Mouse (Mus musculus): ENCODE data around the gene Rhcg. TPM values are rescaled to one million over a fixed set of nuclear protein-coding genes. Genes with fewer than 3 reads are reported as not detected.

Gene Rhcg
- polyA plus RNA-seq, 1 experiment from 2014 or later: not detected

- ATAC-seq (replicated peaks; ENCODE audit: insufficient number of reproducible peaks, low FRiP score, low TSS enrichment): no peak
- Histone ChIP-seq H3K9ac (ENCODE audit: low read depth, low read length) (no peak overlapping the region), H3K27me3 (ENCODE audit: control insufficient read depth, insufficient read depth, low read length) (peaks cover 54% of the 10 kb centered on the region), H3K4me1 (ENCODE audit: control insufficient read depth, insufficient read depth, low read length) (peaks cover 5% of the 10 kb centered on the region), H3K4me2 (no peak overlapping the region), H3K36me3 (ENCODE audit: control insufficient read depth, insufficient read depth, low read length) (no peaks in the 10 kb centered on the region), H3K9me3 (replicated peaks; ENCODE audit: control insufficient read depth, low read length) (no peaks in the 10 kb centered on the region), H3K4me3 (ENCODE audit: low read depth, low read length) (no peak overlapping the region), H3K27ac (ENCODE audit: low read depth, low read length) (no peak overlapping the region)
- WGBS (ENCODE audit: insufficient replicate concordance): 62% methylated on average over 19 of the region's 19 CpGs
These were observed 45.2 kb downstream of the Rhcg start for GRCm38 (mm10) chr7:79572191-79572818.

- Histone ChIP-seq H3K4me1 (ENCODE audit: control insufficient read depth, insufficient read depth, low read length) (no peaks in the 10 kb centered on the region), H3K4me2 (no peak overlapping the region)
- WGBS (ENCODE audit: insufficient replicate concordance): 43% methylated on average over 4 of the region's 4 CpGs
These were observed 48.4 kb downstream of the Rhcg start for GRCm38 (mm10) chr7:79568937-79569535.

GRCm38 (mm10) chr7:79568212-79568611 is 49.2 kb downstream of the Rhcg start:
- no peak for ATAC-seq (replicated peaks; ENCODE audit: insufficient number of reproducible peaks, low FRiP score, low TSS enrichment)
- Histone ChIP-seq H3K27ac (ENCODE audit: low read depth, low read length) (no peak overlapping the region), H3K4me3 (ENCODE audit: low read depth, low read length) (no peak overlapping the region), H3K4me1 (ENCODE audit: control insufficient read depth, insufficient read depth, low read length) (no peaks in the 10 kb centered on the region), H3K27me3 (ENCODE audit: control insufficient read depth, insufficient read depth, low read length) (peaks cover 35% of the 10 kb centered on the region), H3K36me3 (ENCODE audit: control insufficient read depth, insufficient read depth, low read length) (no peaks in the 10 kb centered on the region), H3K9ac (ENCODE audit: low read depth, low read length) (no peak overlapping the region), H3K9me3 (replicated peaks; ENCODE audit: control insufficient read depth, low read length) (no peaks in the 10 kb centered on the region), H3K4me2 (no peak overlapping the region)
- WGBS (ENCODE audit: insufficient replicate concordance): 59% methylated on average over 6 of the region's 6 CpGs

More at GRCm38 (mm10) chr7:79568937-79569535, 48.4 kb downstream of the Rhcg start:
- no peaks in the 10 kb centered on the region for H3K9me3 ChIP-seq (replicated peaks; ENCODE audit: control insufficient read depth, low read length)
- no peak overlapping the region for H3K27ac ChIP-seq (ENCODE audit: low read depth, low read length)
- H3K27me3 ChIP-seq (ENCODE audit: control insufficient read depth, insufficient read depth, low read length): peaks cover 33% of the 10 kb centered on the region
- H3K4me3 ChIP-seq (ENCODE audit: low read depth, low read length): no peak overlapping the region
- no peaks in the 10 kb centered on the region for H3K36me3 ChIP-seq (ENCODE audit: control insufficient read depth, insufficient read depth, low read length)
- no peak overlapping the region for H3K9ac ChIP-seq (ENCODE audit: low read depth, low read length)
- no peak for ATAC-seq (replicated peaks; ENCODE audit: insufficient number of reproducible peaks, low FRiP score, low TSS enrichment)

- no peak overlapping the region for H3K4me2 ChIP-seq
- no peak overlapping the region for H3K4me3 ChIP-seq (ENCODE audit: low read depth, low read length)
- peaks cover 43% of the 10 kb centered on the region for H3K27me3 ChIP-seq (ENCODE audit: control insufficient read depth, insufficient read depth, low read length)
- no peak overlapping the region for H3K27ac ChIP-seq (ENCODE audit: low read depth, low read length)
- no peaks in the 10 kb centered on the region for H3K4me1 ChIP-seq (ENCODE audit: control insufficient read depth, insufficient read depth, low read length)
- no peaks in the 10 kb centered on the region for H3K9me3 ChIP-seq (replicated peaks; ENCODE audit: control insufficient read depth, low read length)
- ATAC-seq (replicated peaks; ENCODE audit: insufficient number of reproducible peaks, low FRiP score, low TSS enrichment): no peak
- no peaks in the 10 kb centered on the region for H3K36me3 ChIP-seq (ENCODE audit: control insufficient read depth, insufficient read depth, low read length)
- no peak overlapping the region for H3K9ac ChIP-seq (ENCODE audit: low read depth, low read length)
- whole genome bisulfite sequencing (ENCODE audit: insufficient replicate concordance): 16% methylated on average over 13 of the region's 13 CpGs
These were observed 53.8 kb downstream of the Rhcg start for GRCm38 (mm10) chr7:79563675-79564074.

GRCm38 (mm10) chr7:79562385-79562784 is 55.1 kb downstream of the Rhcg start:
- Histone ChIP-seq H3K4me1 (ENCODE audit: control insufficient read depth, insufficient read depth, low read length) (no peaks in the 10 kb centered on the region), H3K36me3 (ENCODE audit: control insufficient read depth, insufficient read depth, low read length) (no peaks in the 10 kb centered on the region), H3K27me3 (ENCODE audit: control insufficient read depth, insufficient read depth, low read length) (peaks cover 54% of the 10 kb centered on the region), H3K9me3 (replicated peaks; ENCODE audit: control insufficient read depth, low read length) (no peaks in the 10 kb centered on the region), H3K4me3 (ENCODE audit: low read depth, low read length) (no peak overlapping the region), H3K4me2 (no peak overlapping the region), H3K27ac (ENCODE audit: low read depth, low read length) (no peak overlapping the region), H3K9ac (ENCODE audit: low read depth, low read length) (no peak overlapping the region)
- WGBS (ENCODE audit: insufficient replicate concordance): 41% methylated on average over 5 of the region's 5 CpGs
- ATAC-seq (replicated peaks; ENCODE audit: insufficient number of reproducible peaks, low FRiP score, low TSS enrichment): no peak

- no peaks in the 10 kb centered on the region for H3K9me3 ChIP-seq (replicated peaks; ENCODE audit: control insufficient read depth, low read length)
- H3K27ac ChIP-seq (ENCODE audit: low read depth, low read length): no peak overlapping the region
- H3K4me2 ChIP-seq: no peak overlapping the region
- no peak for ATAC-seq (replicated peaks; ENCODE audit: insufficient number of reproducible peaks, low FRiP score, low TSS enrichment)
- H3K27me3 ChIP-seq (ENCODE audit: control insufficient read depth, insufficient read depth, low read length): peaks cover 81% of the 10 kb centered on the region
- no peak overlapping the region for H3K4me3 ChIP-seq (ENCODE audit: low read depth, low read length)
- WGBS (ENCODE audit: insufficient replicate concordance): 58% methylated on average over 1 of the region's 1 CpGs
- H3K4me1 ChIP-seq (ENCODE audit: control insufficient read depth, insufficient read depth, low read length): no peaks in the 10 kb centered on the region
- no peak overlapping the region for H3K9ac ChIP-seq (ENCODE audit: low read depth, low read length)
- H3K36me3 ChIP-seq (ENCODE audit: control insufficient read depth, insufficient read depth, low read length): no peaks in the 10 kb centered on the region
These were observed 58.8 kb downstream of the Rhcg start for GRCm38 (mm10) chr7:79558698-79559097.

- Histone ChIP-seq H3K4me1 (ENCODE audit: control insufficient read depth, insufficient read depth, low read length) (no peaks in the 10 kb centered on the region), H3K4me3 (ENCODE audit: low read depth, low read length) (no peak overlapping the region), H3K27ac (ENCODE audit: low read depth, low read length) (no peak overlapping the region), H3K27me3 (ENCODE audit: control insufficient read depth, insufficient read depth, low read length) (peaks cover 86% of the 10 kb centered on the region), H3K9me3 (replicated peaks; ENCODE audit: control insufficient read depth, low read length) (no peaks in the 10 kb centered on the region), H3K9ac (ENCODE audit: low read depth, low read length) (no peak overlapping the region), H3K4me2 (no peak overlapping the region), H3K36me3 (ENCODE audit: control insufficient read depth, insufficient read depth, low read length) (no peaks in the 10 kb centered on the region)
- ATAC-seq (replicated peaks; ENCODE audit: insufficient number of reproducible peaks, low FRiP score, low TSS enrichment): no peak
- WGBS (ENCODE audit: insufficient replicate concordance): 9% methylated on average over 8 of the region's 8 CpGs
These were observed 59.7 kb downstream of the Rhcg start for GRCm38 (mm10) chr7:79557728-79558221.

- H3K27me3 ChIP-seq (ENCODE audit: control insufficient read depth, insufficient read depth, low read length): peaks cover 88% of the 10 kb centered on the region
- H3K36me3 ChIP-seq (ENCODE audit: control insufficient read depth, insufficient read depth, low read length): no peaks in the 10 kb centered on the region
- no peaks in the 10 kb centered on the region for H3K4me1 ChIP-seq (ENCODE audit: control insufficient read depth, insufficient read depth, low read length)
- no peak for ATAC-seq (replicated peaks; ENCODE audit: insufficient number of reproducible peaks, low FRiP score, low TSS enrichment)
- no peaks in the 10 kb centered on the region for H3K9me3 ChIP-seq (replicated peaks; ENCODE audit: control insufficient read depth, low read length)
- H3K4me2 ChIP-seq: no peak overlapping the region
- WGBS (ENCODE audit: insufficient replicate concordance): 3% methylated on average over 25 of the region's 25 CpGs
- H3K4me3 ChIP-seq (ENCODE audit: low read depth, low read length): no peak overlapping the region
- no peak overlapping the region for H3K9ac ChIP-seq (ENCODE audit: low read depth, low read length)
- H3K27ac ChIP-seq (ENCODE audit: low read depth, low read length): no peak overlapping the region
These were observed 62.0 kb downstream of the Rhcg start for GRCm38 (mm10) chr7:79555368-79556034.

All from heart, embryonic 11.5 days (tissue).